Mouse (Mus musculus): ENCODE results near the gene Pik3cd. TPM values are rescaled to one million over a fixed set of nuclear protein-coding genes. Genes with fewer than 3 reads are reported as not detected.
A peak's percentile ranks its signal among the peaks of the same experiment; 100 is the strongest.

The Pik3cd gene
- total RNA-seq, 2 experiments from 2014 or later, result 32.2 to 59.5 TPM

GRCm38 (mm10) chr4:149691368-149691767 lies 11.0 kb downstream of the Pik3cd start:
- ATAC-seq (replicated peaks; ENCODE audit: poor library complexity), result no peak

DNA sequence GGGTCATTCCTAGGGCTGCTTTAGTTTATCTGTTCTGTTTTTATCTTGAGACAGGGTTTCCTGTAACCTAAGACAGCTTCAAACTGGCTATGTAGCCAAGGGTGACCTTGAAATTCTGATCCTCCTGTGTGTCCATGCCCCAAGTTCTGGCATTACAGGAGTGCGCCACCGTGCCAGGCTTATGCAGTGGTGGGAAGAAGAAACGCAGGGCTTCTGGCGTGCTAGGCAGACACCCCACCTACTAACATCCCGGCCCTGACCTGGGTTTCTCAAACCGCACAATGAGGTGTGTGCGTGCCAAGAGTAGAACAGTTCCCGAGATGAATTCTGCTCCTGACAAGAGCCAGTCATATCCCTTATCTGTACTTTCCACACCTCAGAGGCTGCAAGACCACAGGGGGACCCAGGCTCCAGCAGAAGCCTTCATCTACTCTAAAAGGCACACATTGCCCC lies 11.5 kb downstream of the Pik3cd start:
- peak; percentile 85 for ATAC-seq (replicated peaks; ENCODE audit: poor library complexity)

GRCm38 (mm10) chr4:149689822-149690700 lies 12.3 kb downstream of the Pik3cd start:
- ATAC-seq (replicated peaks; ENCODE audit: poor library complexity), result 0 out of 2 replicates have a peak, but pooled peaks have one; percentile 20

DNA sequence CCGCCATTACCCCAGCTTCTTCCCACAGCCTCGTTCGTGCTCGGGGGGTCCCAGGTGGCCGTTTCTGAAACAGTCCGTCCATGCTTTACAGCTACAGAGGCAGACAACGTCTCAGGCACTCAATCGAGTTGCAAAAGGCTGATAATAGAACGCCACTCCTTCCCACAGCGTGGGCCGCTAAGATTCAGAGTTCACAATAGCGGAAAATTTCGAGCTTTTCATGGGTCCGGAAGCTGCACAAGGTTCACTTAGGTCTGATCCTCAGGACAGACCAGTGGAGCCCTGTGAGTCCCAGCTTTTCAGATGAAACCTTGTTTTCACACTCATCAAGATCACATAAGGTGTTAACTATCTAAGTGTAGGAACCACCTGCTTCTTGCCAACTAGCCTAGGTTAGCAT lies 13.5 kb downstream of the Pik3cd start:
- ATAC-seq (replicated peaks; ENCODE audit: poor library complexity), result no peak

DNA sequence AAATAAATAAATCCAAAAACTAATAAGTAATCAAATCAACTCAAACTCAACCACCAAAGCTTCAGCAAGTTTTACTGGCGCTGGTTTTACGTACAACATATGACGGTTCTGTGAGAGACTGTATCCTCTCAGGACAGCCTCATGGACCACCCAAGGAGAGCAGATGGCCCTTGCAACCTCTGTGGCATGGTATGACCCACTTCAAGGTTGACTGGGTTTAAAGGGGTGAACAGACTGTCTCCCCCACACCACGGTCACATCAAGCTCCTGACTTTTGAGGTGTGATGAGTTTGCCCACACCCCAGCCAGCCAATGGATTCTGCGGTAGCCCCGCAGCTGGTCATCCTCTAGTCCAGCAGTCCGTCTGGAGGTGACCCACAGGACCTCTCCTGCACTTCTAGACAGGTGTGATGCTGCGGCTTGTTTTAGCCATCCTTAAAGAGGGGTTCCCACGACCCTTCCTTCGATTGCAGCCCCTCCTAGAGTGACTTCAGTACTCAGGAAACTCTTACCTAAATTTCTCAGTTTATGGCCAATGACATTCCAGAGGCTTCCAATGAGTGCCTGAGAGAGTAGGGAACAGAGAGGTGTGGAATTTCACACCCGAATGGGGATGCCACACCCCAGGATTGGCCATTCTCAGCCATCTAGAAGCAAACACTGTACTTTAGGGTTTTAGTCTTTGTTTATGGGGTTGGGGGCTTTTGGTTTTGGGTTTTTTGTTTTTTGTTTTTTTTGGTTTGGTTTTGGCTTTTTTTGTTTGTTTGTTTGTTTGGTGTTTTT lies 17.3 kb downstream of the Pik3cd start:
- no peak for ATAC-seq (replicated peaks; ENCODE audit: poor library complexity)

DNA sequence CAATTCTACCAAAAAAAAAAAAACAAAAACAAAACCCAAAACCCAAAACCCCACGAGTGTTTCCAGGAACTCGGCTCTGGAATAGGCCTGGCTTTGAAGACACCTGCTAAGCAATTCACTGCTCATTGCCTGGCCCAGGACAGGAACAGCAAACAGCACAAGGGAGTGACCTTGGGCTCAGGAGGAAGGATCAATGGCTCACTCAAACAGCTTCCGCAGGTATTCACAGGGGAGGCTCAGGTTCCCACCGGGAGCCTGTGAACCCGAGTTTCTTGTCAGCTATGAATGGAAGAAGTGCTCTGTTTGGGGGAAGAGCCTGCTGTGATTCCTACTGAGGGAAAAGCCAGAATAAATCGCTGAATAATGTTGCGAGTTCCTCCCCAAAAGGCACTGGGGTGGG lies 18.5 kb downstream of the Pik3cd start:
- no peak for ATAC-seq (replicated peaks; ENCODE audit: poor library complexity)

- ATAC-seq (replicated peaks; ENCODE audit: poor library complexity), result no peak
These were observed 23.2 kb downstream of the Pik3cd start for GRCm38 (mm10) chr4:149679056-149679770.

- ATAC-seq (replicated peaks; ENCODE audit: poor library complexity), result no peak
These were observed 24.4 kb downstream of the Pik3cd start for GRCm38 (mm10) chr4:149678006-149678405.

GRCm38 (mm10) chr4:149675378-149676261 lies 26.8 kb downstream of the Pik3cd start:
- peak; percentile 99 for ATAC-seq (replicated peaks; ENCODE audit: poor library complexity)

- no peak for ATAC-seq (replicated peaks; ENCODE audit: poor library complexity)
These were observed 27.5 kb downstream of the Pik3cd start for GRCm38 (mm10) chr4:149674814-149675377.

GRCm38 (mm10) chr4:149672747-149673146 lies 29.6 kb downstream of the Pik3cd start:
- no peak for ATAC-seq (replicated peaks; ENCODE audit: poor library complexity)

DNA sequence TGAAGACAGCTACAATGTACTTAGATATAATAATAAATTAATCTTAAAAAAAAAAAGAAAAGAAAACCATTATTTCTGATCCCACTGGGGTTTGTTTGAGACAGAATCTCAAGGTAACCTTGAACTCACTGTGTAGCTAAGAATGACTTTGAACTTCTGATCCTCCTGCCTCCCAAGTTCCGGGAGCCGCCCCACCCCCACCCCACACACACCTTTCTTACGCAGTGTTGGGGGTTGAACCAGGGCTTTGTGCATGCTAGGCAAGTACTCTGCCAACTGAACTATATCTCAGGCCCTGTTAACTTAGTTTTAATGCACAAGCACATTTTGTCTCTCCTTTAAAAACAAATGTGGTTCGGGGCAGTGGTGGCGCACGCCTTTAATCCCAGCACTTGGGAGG lies 31.2 kb downstream of the Pik3cd start:
- no peak for ATAC-seq (replicated peaks; ENCODE audit: poor library complexity)

GRCm38 (mm10) chr4:149665692-149666090 lies 36.7 kb downstream of the Pik3cd start:
- no peak for ATAC-seq (replicated peaks; ENCODE audit: poor library complexity)

DNA sequence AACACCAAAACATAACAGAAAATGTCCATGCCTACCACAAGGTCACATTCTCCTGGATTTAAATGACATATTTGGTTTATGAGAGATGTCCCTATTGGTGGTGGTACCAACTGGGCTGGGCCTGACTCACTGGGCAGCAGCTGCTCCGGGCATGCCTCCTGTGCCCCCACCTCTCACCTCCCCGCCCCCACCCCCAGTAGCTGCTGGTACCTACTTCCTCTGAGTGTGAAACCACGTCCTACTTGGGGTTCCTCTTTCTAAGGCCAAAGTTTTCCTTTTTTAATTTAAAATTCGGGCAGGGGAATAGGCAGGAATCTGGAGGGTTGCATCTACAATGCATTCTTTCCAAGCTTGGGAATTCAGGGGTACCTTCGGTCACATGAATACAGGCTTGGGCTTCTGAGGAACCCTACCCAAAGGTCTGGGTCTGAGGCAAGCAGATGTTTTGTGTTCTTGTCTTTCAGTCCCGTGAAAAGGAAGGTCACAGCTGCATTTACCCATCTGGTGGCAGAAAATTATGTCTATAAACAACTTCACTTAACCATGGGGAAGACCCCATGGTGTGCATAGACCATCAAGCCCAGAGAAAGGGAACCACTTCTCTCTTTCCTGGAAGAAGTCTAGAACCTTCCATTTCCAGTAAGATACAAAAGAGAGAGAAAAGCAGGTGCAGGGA lies 37.2 kb downstream of the Pik3cd start:
- ATAC-seq (replicated peaks; ENCODE audit: poor library complexity), result peak; percentile 38

- peak; percentile 44 for ATAC-seq (replicated peaks; ENCODE audit: poor library complexity)
These were observed 38.4 kb downstream of the Pik3cd start for GRCm38 (mm10) chr4:149663849-149664503.

- peak; percentile 49 for ATAC-seq (replicated peaks; ENCODE audit: poor library complexity)
These were observed 40.3 kb downstream of the Pik3cd start for GRCm38 (mm10) chr4:149661967-149662589.

- no peak for ATAC-seq (replicated peaks; ENCODE audit: poor library complexity)
These were observed 41.8 kb downstream of the Pik3cd start for GRCm38 (mm10) chr4:149660598-149660997.

GRCm38 (mm10) chr4:149659495-149660116 lies 42.8 kb downstream of the Pik3cd start:
- ATAC-seq (replicated peaks; ENCODE audit: poor library complexity), result no peak

Data from megakaryocyte progenitor cell, adult 5-6 weeks (primary cell).